Mouse (Mus musculus) CH12.LX (cell line): ENCODE data around the gene Tbcel. TPM values are rescaled to one million over a fixed set of nuclear protein-coding genes. Genes with fewer than 3 reads are reported as not detected.

Experiments
- DNase-seq: peaks from one replicate; pipeline ENCODE4 v3.0.0-alpha.2; 2013; ENCODE audit errors: extremely low read depth
- H3K27ac ChIP-seq: 2 replicates; pipeline ENCODE4 v1.5.1; 2012; ENCODE audit warnings: low read depth, mild to moderate bottlenecking, control low read depth, moderate library complexity; ENCODE audit not compliant: insufficient read depth
- H3K27me3 ChIP-seq: replicated peaks from 2 replicates; pipeline ENCODE3; 2012; ENCODE audit warnings: inconsistent platforms
- H3K36me3 ChIP-seq, 2 experiments: replicated peaks in 1 of 2; 2 replicates each; pipeline versions ENCODE3 to v1.6.1; 2012; ENCODE audit warnings: inconsistent platforms in 1 of 2, low read length in 1 of 2, mild to moderate bottlenecking in 1 of 2, mixed read lengths in 1 of 2, moderate library complexity in 1 of 2; ENCODE audit not compliant: control insufficient read depth in 1 of 2, insufficient read depth in 1 of 2
- H3K4me1 ChIP-seq, 2 experiments: 2 replicates each; pipeline ENCODE4 v1.6.1; 2012; ENCODE audit warnings: inconsistent platforms in 1 of 2, moderate library complexity in 1 of 2; ENCODE audit not compliant: insufficient read depth in 2 of 2, control insufficient read depth in 1 of 2
- H3K4me2 ChIP-seq: 2 replicates; pipeline ENCODE4 v1.6.1; 2012; ENCODE audit warnings: low read depth, mild to moderate bottlenecking, control low read depth; ENCODE audit not compliant: poor library complexity, insufficient read depth, severe bottlenecking
- H3K4me3 ChIP-seq, 3 experiments: fragments of 150-350 bp in 1 of 3; sonication (generic) in 1 of 3; replicated peaks in 1 of 3; 2 replicates each; pipeline versions ENCODE3 to v1.5.1; 2011 to 2012; ENCODE audit warnings: low read depth in 2 of 3, low read length in 2 of 3, mild to moderate bottlenecking in 2 of 3, moderate library complexity in 2 of 3, control low read depth in 1 of 3, improper control_type of control experiment in 1 of 3, inconsistent platforms in 1 of 3, mixed read lengths in 1 of 3; ENCODE audit not compliant: poor library complexity in 1 of 3
- H3K79me2 ChIP-seq: replicated peaks from 2 replicates; pipeline ENCODE4 v1.6.1; 2012; ENCODE audit warnings: mild to moderate bottlenecking, moderate library complexity; ENCODE audit not compliant: control insufficient read depth, poor library complexity, insufficient read depth, severe bottlenecking; ENCODE audit errors: extremely low read depth
- H3K9ac ChIP-seq: 2 replicates; pipeline ENCODE4 v1.6.1; 2012; ENCODE audit warnings: low read depth, mild to moderate bottlenecking, control low read depth, moderate library complexity; ENCODE audit not compliant: insufficient read depth
- H3K9me3 ChIP-seq: replicated peaks from 2 replicates; pipeline ENCODE3; 2012; ENCODE audit warnings: low read length, inconsistent platforms, mixed read lengths
- CHD1 ChIP-seq: IDR thresholded peaks from 2 replicates; pipeline ENCODE4 v1.6.1; 2012; ENCODE audit warnings: low read depth, low read length, improper control_type of control experiment, inconsistent platforms
- CHD2 ChIP-seq: IDR thresholded peaks from 2 replicates; pipeline ENCODE4 v1.6.1; 2011; ENCODE audit warnings: low read length, improper control_type of control experiment
- E2F4 ChIP-seq: IDR thresholded peaks from 2 replicates; pipeline ENCODE4 v1.6.1; 2011; ENCODE audit warnings: low read depth, low read length, improper control_type of control experiment; ENCODE audit not compliant: insufficient replicate concordance
- EP300 ChIP-seq: IDR thresholded peaks from 2 replicates; pipeline ENCODE4 v1.6.1; 2011; ENCODE audit warnings: low read length, improper control_type of control experiment
- ETS1 ChIP-seq: conservative IDR thresholded peaks from 2 replicates; pipeline ENCODE4 v1.6.1; 2012; ENCODE audit warnings: low read depth, mild to moderate bottlenecking, inconsistent platforms, low read length, improper control_type of control experiment, moderate library complexity
- JUN ChIP-seq: IDR thresholded peaks from 2 replicates; pipeline ENCODE4 v1.6.1; 2011; ENCODE audit warnings: low read depth, mild to moderate bottlenecking, low read length, improper control_type of control experiment, moderate library complexity; ENCODE audit not compliant: insufficient read depth
- JUND ChIP-seq: conservative IDR thresholded peaks from 2 replicates; pipeline ENCODE4 v1.6.1; 2011; ENCODE audit warnings: low read depth, low read length, improper control_type of control experiment
- KAT2A ChIP-seq: IDR thresholded peaks from 2 replicates; pipeline ENCODE4 v1.6.1; 2012; ENCODE audit warnings: low read length, improper control_type of control experiment, inconsistent platforms; ENCODE audit not compliant: insufficient replicate concordance
- MAX ChIP-seq: IDR thresholded peaks from 2 replicates; pipeline ENCODE4 v1.6.1; 2011; ENCODE audit warnings: low read length, improper control_type of control experiment
- MEF2A ChIP-seq: IDR thresholded peaks from 2 replicates; pipeline ENCODE4 v1.6.1; 2014; ENCODE audit warnings: low read depth, mild to moderate bottlenecking, inconsistent platforms, low read length, improper control_type of control experiment, borderline replicate concordance
- MXI1 ChIP-seq: IDR thresholded peaks from 2 replicates; pipeline ENCODE4 v1.6.1; 2011; ENCODE audit warnings: mild to moderate bottlenecking, low read depth, low read length, improper control_type of control experiment
- MYC ChIP-seq: IDR thresholded peaks from 2 replicates; pipeline ENCODE4 v1.6.1; 2011; ENCODE audit warnings: low read depth, mild to moderate bottlenecking, improper control_type of control experiment, low read length
- NELFE ChIP-seq: IDR thresholded peaks from 2 replicates; pipeline ENCODE4 v1.6.1; 2011; ENCODE audit warnings: low read depth, low read length, improper control_type of control experiment
- POLR2A ChIP-seq: IDR thresholded peaks from 2 replicates; pipeline ENCODE4 v1.6.1; 2011; ENCODE audit warnings: low read depth, mild to moderate bottlenecking, improper control_type of control experiment, low read length
- POLR2AphosphoS2 ChIP-seq: IDR thresholded peaks from 2 replicates; pipeline ENCODE4 v1.6.1; 2011; ENCODE audit warnings: low read depth, low read length, improper control_type of control experiment
- RCOR1 ChIP-seq: conservative IDR thresholded peaks from 2 replicates; pipeline ENCODE4 v1.6.1; 2012; ENCODE audit warnings: low read depth, mild to moderate bottlenecking, inconsistent platforms, low read length, improper control_type of control experiment
- TBP ChIP-seq: conservative IDR thresholded peaks from 2 replicates; pipeline ENCODE4 v1.6.1; 2011; ENCODE audit warnings: low read depth, low read length, improper control_type of control experiment
- TCF12 ChIP-seq: IDR thresholded peaks from 2 replicates; pipeline ENCODE4 v1.6.1; 2014; ENCODE audit warnings: low read depth, mild to moderate bottlenecking, inconsistent platforms, low read length, improper control_type of control experiment
- USF1 ChIP-seq: IDR thresholded peaks from 2 replicates; pipeline ENCODE4 v1.6.1; 2014; ENCODE audit warnings: low read depth, mild to moderate bottlenecking, inconsistent platforms, low read length, improper control_type of control experiment
- dilution Hi-C: fragments of 300-500 bp; cut with MboI; formaldehyde crosslinking; loops from 2 replicates; pipeline ENCODE4 v1.14.3; 2020; ENCODE audit warnings: low sequenced_read_pairs; ENCODE audit not compliant: extremely low pct_unique_long_range_greater_than_20kb, extremely low pct_ligation_motif_present
- in situ Hi-C: fragments of 300-500 bp; cut with MboI; formaldehyde crosslinking; loops from 3 replicates; pipeline ENCODE4 v1.14.3; 2019; ENCODE audit warnings: low sequenced_read_pairs, low pct_ligation_motif_present, low pct_unique_long_range_greater_than_20kb, mixed read lengths
- polyA plus RNA-seq: library from polyadenylated mRNA; unstranded; fragments of >175 nt; gene quantifications from 2 replicates; pipeline ENCODE4 v1.2.1, GENCODE M21; 2012; ENCODE audit warnings: low read depth; ENCODE audit not compliant: insufficient read length
- total RNA-seq, 2 experiments: library from RNA; depleted of rRNA; stranded (reverse); fragments of 300-350 nt in 1 of 2; fragments of >200 nt in 1 of 2; gene quantifications; 2 replicates each; pipeline ENCODE4 v1.2.3; 2012 to 2014

Gene Tbcel
- total and polyA plus RNA-seq, 3 experiments: 5.3 to 10.0 (median 5.9) TPM

- no peak overlapping the region for H3K4me2 ChIP-seq
These were observed 65.5 kb downstream of the Tbcel start for GRCm38 (mm10) chr9:42442100-42442499.

GRCm38 (mm10) chr9:42441234-42441633 is 66.4 kb downstream of the Tbcel start:
- H3K27ac ChIP-seq: no peak overlapping the region
- no peaks in the 10 kb centered on the region for H3K9me3 ChIP-seq
- no peak overlapping the region for H3K9ac ChIP-seq
- in situ Hi-C loops (no loop called here), dilution Hi-C loops (no loop called here)
- H3K36me3 ChIP-seq: peaks cover 49 to 87% of the 10 kb centered on the region in 2 experiments
- no peak overlapping the region for H3K4me2 ChIP-seq
- TF ChIP-seq TCF12 (no peak), MAX (no peak)
- no peak for DNase-seq
- no peak overlapping the region for H3K4me3 ChIP-seq
- no peaks in the 10 kb centered on the region for H3K79me2 ChIP-seq
- peaks cover 0 to 6% of the 10 kb centered on the region in 2 experiments; a peak in 2 of 4 replicates for H3K4me1 ChIP-seq
- no peaks in the 10 kb centered on the region for H3K27me3 ChIP-seq

More at GRCm38 (mm10) chr9:42442100-42442499, 65.5 kb downstream of the Tbcel start:
- TF ChIP-seq JUN (no peak), MYC (no peak), USF1 (no peak), CHD2 (no peak), MEF2A (no peak), POLR2AphosphoS2 (no peak), RCOR1 (no peak), E2F4 (no peak), NELFE (no peak), CHD1 (no peak), POLR2A (no peak), ETS1 (no peak), KAT2A (no peak), TBP (no peak), MXI1 (no peak), EP300 (no peak), TCF12 (no peak), JUND (no peak)
- dilution Hi-C loops: no loop called here
- Histone ChIP-seq H3K27me3 (no peaks in the 10 kb centered on the region), H3K9me3 (no peaks in the 10 kb centered on the region), H3K27ac (no peak overlapping the region), H3K36me3 (peaks cover 43 to 81% of the 10 kb centered on the region in 2 experiments), H3K79me2 (no peaks in the 10 kb centered on the region), H3K4me1 (peaks cover 0 to 6% of the 10 kb centered on the region in 2 experiments; a peak in 2 of 4 replicates), H3K4me3 (no peak overlapping the region), H3K9ac (no peak overlapping the region)
- in situ Hi-C loops: no loop called here
- no peak for DNase-seq
